ENCODE assay signal across 29 mouse cellular contexts in the genomic region with DNA sequence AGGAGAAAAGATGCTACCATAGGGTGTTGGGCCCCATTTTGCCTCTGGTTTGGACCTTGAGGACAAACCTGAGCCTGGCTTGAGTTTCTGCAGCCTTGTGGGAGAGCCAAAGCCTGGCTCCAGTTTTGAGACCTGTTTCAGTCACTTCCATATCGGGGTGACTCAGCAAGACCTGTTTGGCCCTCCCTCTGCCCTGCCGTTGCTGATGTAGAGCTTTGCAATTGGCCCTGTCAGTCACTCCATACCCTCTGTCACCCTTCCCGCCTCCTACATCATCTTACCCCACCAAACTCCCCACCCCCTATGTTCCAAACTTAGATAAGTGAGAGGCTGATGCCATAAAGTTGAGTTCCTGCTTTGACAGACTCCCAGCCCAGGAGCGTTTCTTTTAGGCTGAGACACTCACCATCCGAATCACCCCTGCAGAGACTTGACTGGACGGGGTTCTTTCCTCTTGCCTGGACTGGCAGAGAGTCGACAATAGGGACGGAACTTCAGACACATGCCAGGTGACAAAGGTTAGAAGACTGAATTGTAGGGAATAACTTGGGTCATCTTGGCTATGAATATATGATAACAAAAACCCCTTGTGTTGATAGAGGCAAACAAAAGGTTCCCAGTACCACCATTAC. TPM values are rescaled to one million over a fixed set of nuclear protein-coding genes. Genes with fewer than 3 reads are reported as not detected.
"Had no signal": no experiment of that assay in that cellular context is flagged by ENCODE, and none has a peak within 500 bp of the region (broad histone marks: within the 10 kb centered on the region; RNA-seq: fewer than 3 reads in every experiment).

No protein-coding gene starts in this region.

- H3K27ac ChIP-seq: kidney, postnatal 0 days; left cerebral cortex, adult 2 months; liver, embryonic 13.5 days; macrophage; midbrain, embryonic 12.5 days had no signal

- H3K36me3 ChIP-seq: liver, embryonic 13.5 days; midbrain, embryonic 12.5 days had no signal

- ATAC-seq: midbrain, embryonic 16.5 days had no signal

- H3K9me3 ChIP-seq: liver, embryonic 13.5 days had no signal

- H3K9ac ChIP-seq: liver, embryonic 13.5 days; midbrain, embryonic 12.5 days had no signal

- H3K4me1 ChIP-seq: liver, embryonic 13.5 days; midbrain, embryonic 12.5 days had no signal

- H3K27me3 ChIP-seq: liver, embryonic 13.5 days; midbrain, embryonic 12.5 days had no signal

- H3K4me2 ChIP-seq: liver, embryonic 13.5 days; midbrain, embryonic 12.5 days had no signal

- DNase-seq: kidney, postnatal 25 days; layer of hippocampus, postnatal 36 days; liver, embryonic 13.5 days; lung, adult 2 months; lung, postnatal 14 days; thymus, adult 18-20 months; thymus, postnatal 36 days had no signal

- H3K4me3 ChIP-seq: left cerebral cortex, adult 2 months; liver, embryonic 13.5 days; midbrain, embryonic 12.5 days had no signal

RNA-seq across cellular contexts. Expression of gene Loxl1, which starts 23.8 kb away (rescaled TPM):
- total RNA-seq: monocyte, adult 5-6 weeks had no signal
- polyA plus RNA-seq: macrophage had no signal

RNA-seq across cellular contexts. Expression of gene Tbc1d21, which starts 33.5 kb away (rescaled TPM):
- total RNA-seq: layer of hippocampus, adult 8-10 months; layer of hippocampus, postnatal 10 days; layer of hippocampus, postnatal 36 days; left cerebral cortex, adult 2 months; left cerebral cortex, postnatal 10 days; left cerebral cortex, postnatal 36 days; liver, adult 2 months; megakaryocyte, adult 5-6 weeks; monocyte, adult 5-6 weeks had no signal
- polyA plus RNA-seq: kidney, embryonic 14.5 days; kidney, postnatal 0 days; limb, embryonic 11.5 days; limb, embryonic 14.5 days; liver, adult 2 months; liver, embryonic 13.5 days; liver, embryonic 16.5 days; lung, adult 2 months; lung, embryonic 16.5 days; macrophage; midbrain, embryonic 12.5 days; midbrain, embryonic 16.5 days; neural tube, embryonic 11.5 days; neural tube, embryonic 14.5 days; small intestine, adult 2 months; spleen, adult 2 months; urinary bladder, adult 2 months had no signal
